Mouse (Mus musculus) CH12.LX (cell line): ENCODE measurements at regions not wholly inside any gene's neighbourhood (a gene's known extent, or its start where the extent isn't known, plus 50 kb on each side); places are given as distances from the start of the nearest gene placed in this dataset.

Experiments
- DNase-seq: peaks from one replicate; pipeline ENCODE4 v3.0.0-alpha.2; 2013; ENCODE audit errors: extremely low read depth
- H3K27ac ChIP-seq: 2 replicates; pipeline ENCODE4 v1.5.1; 2012; ENCODE audit warnings: low read depth, mild to moderate bottlenecking, control low read depth, moderate library complexity; ENCODE audit not compliant: insufficient read depth
- H3K27me3 ChIP-seq: replicated peaks from 2 replicates; pipeline ENCODE3; 2012; ENCODE audit warnings: inconsistent platforms
- H3K36me3 ChIP-seq, 2 experiments: replicated peaks in 1 of 2; 2 replicates each; pipeline versions ENCODE3 to v1.6.1; 2012; ENCODE audit warnings: inconsistent platforms in 1 of 2, low read length in 1 of 2, mild to moderate bottlenecking in 1 of 2, mixed read lengths in 1 of 2, moderate library complexity in 1 of 2; ENCODE audit not compliant: control insufficient read depth in 1 of 2, insufficient read depth in 1 of 2
- H3K4me1 ChIP-seq, 2 experiments: 2 replicates each; pipeline ENCODE4 v1.6.1; 2012; ENCODE audit warnings: inconsistent platforms in 1 of 2, moderate library complexity in 1 of 2; ENCODE audit not compliant: insufficient read depth in 2 of 2, control insufficient read depth in 1 of 2
- H3K4me2 ChIP-seq: 2 replicates; pipeline ENCODE4 v1.6.1; 2012; ENCODE audit warnings: low read depth, mild to moderate bottlenecking, control low read depth; ENCODE audit not compliant: poor library complexity, insufficient read depth, severe bottlenecking
- H3K4me3 ChIP-seq, 3 experiments: fragments of 150-350 bp in 1 of 3; sonication (generic) in 1 of 3; replicated peaks in 1 of 3; 2 replicates each; pipeline versions ENCODE3 to v1.5.1; 2011 to 2012; ENCODE audit warnings: low read depth in 2 of 3, low read length in 2 of 3, mild to moderate bottlenecking in 2 of 3, moderate library complexity in 2 of 3, control low read depth in 1 of 3, improper control_type of control experiment in 1 of 3, inconsistent platforms in 1 of 3, mixed read lengths in 1 of 3; ENCODE audit not compliant: poor library complexity in 1 of 3
- H3K79me2 ChIP-seq: replicated peaks from 2 replicates; pipeline ENCODE4 v1.6.1; 2012; ENCODE audit warnings: mild to moderate bottlenecking, moderate library complexity; ENCODE audit not compliant: control insufficient read depth, poor library complexity, insufficient read depth, severe bottlenecking; ENCODE audit errors: extremely low read depth
- H3K9ac ChIP-seq: 2 replicates; pipeline ENCODE4 v1.6.1; 2012; ENCODE audit warnings: low read depth, mild to moderate bottlenecking, control low read depth, moderate library complexity; ENCODE audit not compliant: insufficient read depth
- H3K9me3 ChIP-seq: replicated peaks from 2 replicates; pipeline ENCODE3; 2012; ENCODE audit warnings: low read length, inconsistent platforms, mixed read lengths
- BHLHE40 ChIP-seq: IDR thresholded peaks from 2 replicates; pipeline ENCODE4 v1.6.1; 2011; ENCODE audit warnings: mild to moderate bottlenecking, low read depth, low read length, improper control_type of control experiment
- CHD1 ChIP-seq: IDR thresholded peaks from 2 replicates; pipeline ENCODE4 v1.6.1; 2012; ENCODE audit warnings: low read depth, low read length, improper control_type of control experiment, inconsistent platforms
- CHD2 ChIP-seq: IDR thresholded peaks from 2 replicates; pipeline ENCODE4 v1.6.1; 2011; ENCODE audit warnings: low read length, improper control_type of control experiment
- ELF1 ChIP-seq: IDR thresholded peaks from 2 replicates; pipeline ENCODE4 v1.6.1; 2014; ENCODE audit warnings: low read depth, mild to moderate bottlenecking, inconsistent platforms, low read length, improper control_type of control experiment
- EP300 ChIP-seq: IDR thresholded peaks from 2 replicates; pipeline ENCODE4 v1.6.1; 2011; ENCODE audit warnings: low read length, improper control_type of control experiment
- GABPA ChIP-seq: IDR thresholded peaks from 2 replicates; pipeline ENCODE4 v1.6.1; 2012; ENCODE audit warnings: low read depth, low read length, improper control_type of control experiment, inconsistent platforms; ENCODE audit not compliant: insufficient replicate concordance
- HCFC1 ChIP-seq: IDR thresholded peaks from 2 replicates; pipeline ENCODE4 v1.6.1; 2012; ENCODE audit warnings: low read depth, mild to moderate bottlenecking, inconsistent platforms, low read length, improper control_type of control experiment
- JUND ChIP-seq: conservative IDR thresholded peaks from 2 replicates; pipeline ENCODE4 v1.6.1; 2011; ENCODE audit warnings: low read depth, low read length, improper control_type of control experiment
- KAT2A ChIP-seq: IDR thresholded peaks from 2 replicates; pipeline ENCODE4 v1.6.1; 2012; ENCODE audit warnings: low read length, improper control_type of control experiment, inconsistent platforms; ENCODE audit not compliant: insufficient replicate concordance
- MAFK ChIP-seq: IDR thresholded peaks from 2 replicates; pipeline ENCODE4 v1.6.1; 2011; ENCODE audit warnings: low read length, improper control_type of control experiment; ENCODE audit not compliant: insufficient replicate concordance
- MAX ChIP-seq: IDR thresholded peaks from 2 replicates; pipeline ENCODE4 v1.6.1; 2011; ENCODE audit warnings: low read length, improper control_type of control experiment
- MEF2A ChIP-seq: IDR thresholded peaks from 2 replicates; pipeline ENCODE4 v1.6.1; 2014; ENCODE audit warnings: low read depth, mild to moderate bottlenecking, inconsistent platforms, low read length, improper control_type of control experiment, borderline replicate concordance
- NELFE ChIP-seq: IDR thresholded peaks from 2 replicates; pipeline ENCODE4 v1.6.1; 2011; ENCODE audit warnings: low read depth, low read length, improper control_type of control experiment
- PAX5 ChIP-seq: IDR thresholded peaks from 2 replicates; pipeline ENCODE4 v1.6.1; 2012; ENCODE audit warnings: low read length, inconsistent platforms, mixed read lengths
- POLR2AphosphoS2 ChIP-seq: IDR thresholded peaks from 2 replicates; pipeline ENCODE4 v1.6.1; 2011; ENCODE audit warnings: low read depth, low read length, improper control_type of control experiment
- RAD21 ChIP-seq: IDR thresholded peaks from 2 replicates; pipeline ENCODE4 v1.6.1; 2011; ENCODE audit warnings: low read depth, mild to moderate bottlenecking, low read length, improper control_type of control experiment, moderate library complexity
- RCOR1 ChIP-seq: conservative IDR thresholded peaks from 2 replicates; pipeline ENCODE4 v1.6.1; 2012; ENCODE audit warnings: low read depth, mild to moderate bottlenecking, inconsistent platforms, low read length, improper control_type of control experiment
- SIN3A ChIP-seq: IDR thresholded peaks from 2 replicates; pipeline ENCODE4 v1.6.1; 2012; ENCODE audit warnings: low read length, improper control_type of control experiment, inconsistent platforms
- TCF12 ChIP-seq: IDR thresholded peaks from 2 replicates; pipeline ENCODE4 v1.6.1; 2014; ENCODE audit warnings: low read depth, mild to moderate bottlenecking, inconsistent platforms, low read length, improper control_type of control experiment
- USF1 ChIP-seq: IDR thresholded peaks from 2 replicates; pipeline ENCODE4 v1.6.1; 2014; ENCODE audit warnings: low read depth, mild to moderate bottlenecking, inconsistent platforms, low read length, improper control_type of control experiment
- USF2 ChIP-seq: conservative IDR thresholded peaks from 2 replicates; pipeline ENCODE4 v1.6.1; 2011; ENCODE audit warnings: low read depth, low read length, improper control_type of control experiment
- ZMIZ1 ChIP-seq: IDR thresholded peaks from 2 replicates; pipeline ENCODE4 v1.6.1; 2012; ENCODE audit warnings: low read depth, mild to moderate bottlenecking, inconsistent platforms, low read length, improper control_type of control experiment
- ZNF384 ChIP-seq: IDR thresholded peaks from 2 replicates; pipeline ENCODE4 v1.6.1; 2012; ENCODE audit warnings: low read depth, low read length, improper control_type of control experiment, inconsistent platforms
- dilution Hi-C: fragments of 300-500 bp; cut with MboI; formaldehyde crosslinking; loops from 2 replicates; pipeline ENCODE4 v1.14.3; 2020; ENCODE audit warnings: low sequenced_read_pairs; ENCODE audit not compliant: extremely low pct_unique_long_range_greater_than_20kb, extremely low pct_ligation_motif_present
- in situ Hi-C: fragments of 300-500 bp; cut with MboI; formaldehyde crosslinking; loops from 3 replicates; pipeline ENCODE4 v1.14.3; 2019; ENCODE audit warnings: low sequenced_read_pairs, low pct_ligation_motif_present, low pct_unique_long_range_greater_than_20kb, mixed read lengths

GRCm38 (mm10) chr8:64395816-64396215 is 189.7 kb upstream of the Tll1 start:
- no peak overlapping the region for H3K9ac ChIP-seq
- H3K27ac ChIP-seq, result no peak overlapping the region
- no peaks in the 10 kb centered on the region for H3K27me3 ChIP-seq
- no peak for TF ChIP-seq CHD1
- TF ChIP-seq ZNF384, result no peak
- no peak for TF ChIP-seq SIN3A
- TF ChIP-seq MAX, result no peak
- TF ChIP-seq BHLHE40, result no peak
- no peak for TF ChIP-seq MAFK
- TF ChIP-seq RCOR1, result no peak
- no peak for TF ChIP-seq NELFE
- no peak for TF ChIP-seq JUND
- no peak for TF ChIP-seq USF1
- TF ChIP-seq RAD21, result no peak
- no peak for TF ChIP-seq GABPA
- TF ChIP-seq KAT2A, result no peak
- no peak for TF ChIP-seq EP300
- no peak for TF ChIP-seq ELF1
- TF ChIP-seq, all 38 proteins: peak for 0
- H3K4me2 ChIP-seq, result no peak overlapping the region
- H3K4me3 ChIP-seq, result no peak overlapping the region
- no peaks in the 10 kb centered on the region for H3K79me2 ChIP-seq
- DNase-seq, result no peak
- no peaks in the 10 kb centered on the region for H3K36me3 ChIP-seq
- H3K4me1 ChIP-seq, result no peaks in the 10 kb centered on the region
- in situ Hi-C loops, result no loop called here
- dilution Hi-C loops, result no loop called here
- peaks cover 57% of the 10 kb centered on the region for H3K9me3 ChIP-seq

- Histone ChIP-seq H3K27ac (no peak overlapping the region), H3K4me3 (no peak overlapping the region), H3K79me2 (no peaks in the 10 kb centered on the region), H3K27me3 (no peaks in the 10 kb centered on the region), H3K9ac (no peak overlapping the region), H3K9me3 (peaks cover 53% of the 10 kb centered on the region), H3K36me3 (no peaks in the 10 kb centered on the region), H3K4me1 (no peaks in the 10 kb centered on the region), H3K4me2 (no peak overlapping the region)
- TF ChIP-seq CHD1, result no peak
- no peak for TF ChIP-seq HCFC1
- no peak for TF ChIP-seq POLR2AphosphoS2
- no peak for TF ChIP-seq RAD21
- no peak for TF ChIP-seq CHD2
- TF ChIP-seq TCF12, result no peak
- TF ChIP-seq PAX5, result no peak
- TF ChIP-seq ZMIZ1, result no peak
- no peak for TF ChIP-seq MEF2A
- no peak for TF ChIP-seq USF2
- TF ChIP-seq ZNF384, result no peak
- TF ChIP-seq MAFK, result no peak
- TF ChIP-seq EP300, result no peak
- in situ Hi-C loops (no loop called here), dilution Hi-C loops (no loop called here)
- DNase-seq, result no peak
Measured at GRCm38 (mm10) chr8:64389488-64389887, 183.4 kb upstream of the Tll1 start.
